Mouse (Mus musculus) heart, adult 18-20 months (tissue): ENCODE measurements around the gene Pou6f2. TPM values are rescaled to one million over a fixed set of nuclear protein-coding genes. Genes with fewer than 3 reads are reported as not detected.
A peak's percentile ranks its signal among the peaks of the same experiment; 100 is the strongest.

Source experiments
- DNase-seq, 2 experiments: peaks; one replicate each; pipeline ENCODE4 v3.0.0; 2021 to 2022; ENCODE audit warnings: mixed read lengths in 1 of 2
- total RNA-seq, 2 experiments: library from RNA; stranded (reverse); gene quantifications; 2 replicates each; pipeline ENCODE4 v1.2.3; 2021

The Pou6f2 gene
- total RNA-seq, 2 experiments from 2014 or later = not detected

GRCm38 (mm10) chr13:18218566-18219234 lies 178.8 kb downstream of the Pou6f2 start:
- peak in 1 of 2 experiments; percentile 2 for DNase-seq

- DNase-seq = no peak
Measured at GRCm38 (mm10) chr13:18211242-18211641, 186.2 kb downstream of the Pou6f2 start.

- DNase-seq = no peak
Measured at GRCm38 (mm10) chr13:18204476-18205250, 192.8 kb downstream of the Pou6f2 start.

DNA sequence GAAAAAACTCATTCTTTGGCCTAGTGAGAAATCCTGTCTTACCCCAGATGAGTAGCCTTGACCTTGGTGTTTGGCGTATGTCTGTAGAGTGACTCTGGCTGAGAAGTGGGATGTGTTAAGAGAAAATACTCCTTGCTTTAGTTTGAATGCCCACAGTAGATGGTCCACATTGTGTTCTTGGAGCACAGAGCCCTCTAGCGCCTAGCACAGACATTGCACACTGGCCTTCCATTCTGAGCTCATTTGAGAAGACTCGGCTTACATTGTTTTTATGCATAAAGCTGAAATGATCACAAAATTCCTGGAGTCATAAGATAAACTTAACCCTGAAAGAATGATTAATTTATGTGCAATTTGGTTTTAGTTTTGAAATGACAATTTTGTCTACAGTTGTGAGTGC lies 223.5 kb downstream of the Pou6f2 start:
- peak in 1 of 2 experiments; percentile 28 for DNase-seq

DNA sequence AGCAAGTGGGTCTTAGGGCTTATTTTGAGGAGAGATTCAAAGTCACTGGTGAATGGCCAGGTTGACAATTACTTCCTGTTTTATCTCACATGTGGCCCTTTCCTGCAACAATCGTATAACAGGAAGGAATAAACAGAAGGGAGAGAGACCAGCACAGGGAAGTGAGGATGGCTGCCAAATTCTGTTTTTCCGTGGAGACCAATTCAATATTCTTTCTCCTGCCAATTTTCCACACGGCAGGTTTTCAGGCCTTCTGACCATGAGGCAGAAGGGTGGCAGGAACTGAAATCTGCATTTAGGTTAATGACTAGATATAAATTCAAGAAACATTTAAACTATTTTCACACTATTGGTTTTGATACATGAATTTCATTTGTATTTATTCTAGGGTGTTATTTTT lies 224.5 kb downstream of the Pou6f2 start:
- no peak for DNase-seq

- DNase-seq = no peak
Measured at GRCm38 (mm10) chr13:18172334-18172733, 225.2 kb downstream of the Pou6f2 start.

GRCm38 (mm10) chr13:18164182-18164581 lies 233.3 kb downstream of the Pou6f2 start:
- DNase-seq = no peak

DNA sequence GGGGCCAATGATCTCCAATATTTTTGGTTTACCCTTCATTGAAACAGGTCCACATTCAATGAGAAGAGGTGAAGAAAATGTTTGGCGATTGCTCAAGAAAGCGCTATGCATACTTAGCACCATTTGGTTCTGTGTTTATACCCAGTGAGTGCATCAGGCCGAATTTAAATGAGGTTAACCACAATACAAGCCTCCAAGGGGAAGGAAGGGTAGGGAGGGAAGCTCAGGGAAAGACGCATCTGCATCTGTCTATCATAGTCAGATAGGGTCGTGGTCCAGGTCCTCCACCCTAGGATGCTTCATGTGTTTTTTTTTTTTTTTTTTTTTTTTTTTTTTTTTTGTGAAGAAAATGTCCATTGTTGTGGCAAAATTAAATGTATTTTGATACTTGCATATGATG lies 236.9 kb downstream of the Pou6f2 start:
- no peak for DNase-seq

DNA sequence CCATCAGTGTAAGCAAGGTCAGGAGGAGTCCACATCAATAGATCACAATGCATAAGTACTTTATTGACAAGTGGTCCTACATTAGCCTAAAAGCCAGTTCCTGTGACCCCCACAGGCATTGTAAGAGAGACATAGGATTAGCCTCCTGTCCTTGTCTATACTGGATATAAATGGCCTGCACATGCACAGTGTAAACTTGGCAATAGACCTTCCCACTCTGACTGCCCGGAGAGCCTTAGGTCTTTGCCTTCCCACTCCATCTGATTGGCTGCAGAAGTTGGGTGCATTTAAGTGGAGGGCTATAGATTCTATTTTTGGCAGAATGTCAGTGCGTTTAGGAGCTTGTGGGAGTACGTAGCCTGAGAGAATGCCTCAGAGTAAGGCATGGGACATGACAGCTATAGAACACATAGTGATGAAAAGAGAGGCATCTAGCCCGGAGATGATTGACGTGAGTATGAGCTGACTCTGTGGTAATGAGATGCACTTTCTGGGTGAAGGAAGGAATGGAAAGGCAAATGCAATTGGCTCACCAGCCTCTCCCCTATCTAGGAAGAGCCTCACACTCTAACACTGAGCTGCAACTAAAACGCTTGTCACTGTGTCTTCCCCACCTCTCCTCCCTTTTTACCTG lies 243.4 kb downstream of the Pou6f2 start:
- DNase-seq = no peak

- no peak for DNase-seq
Measured at GRCm38 (mm10) chr13:18133646-18134045, 263.8 kb downstream of the Pou6f2 start.

DNA sequence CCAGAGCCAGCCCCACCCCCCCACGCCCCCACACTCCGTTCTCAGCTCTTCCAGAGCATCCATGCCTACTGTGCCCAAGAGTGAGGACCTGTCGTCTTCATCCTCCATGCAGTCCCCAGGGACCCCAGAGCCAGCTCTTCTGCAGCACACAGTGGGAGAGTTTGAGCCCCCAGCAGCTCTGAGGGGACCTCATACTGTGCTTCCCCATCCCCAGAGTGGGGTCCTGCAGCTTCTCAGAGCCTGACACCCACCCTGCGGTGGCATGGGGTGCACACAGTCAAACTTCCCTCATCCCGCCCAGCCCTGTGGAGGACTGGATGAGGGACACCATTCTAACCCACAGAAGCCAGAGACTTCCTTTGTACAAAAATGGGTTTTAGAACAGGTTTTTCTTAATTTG lies 264.3 kb downstream of the Pou6f2 start:
- no peak for DNase-seq

- DNase-seq = no peak
Measured at GRCm38 (mm10) chr13:18131324-18131723, 266.2 kb downstream of the Pou6f2 start.

GRCm38 (mm10) chr13:18129697-18130096 lies 267.8 kb downstream of the Pou6f2 start:
- DNase-seq = no peak

GRCm38 (mm10) chr13:18128826-18129225 lies 268.7 kb downstream of the Pou6f2 start:
- no peak for DNase-seq

- DNase-seq = no peak
Measured at GRCm38 (mm10) chr13:18128053-18128452, 269.4 kb downstream of the Pou6f2 start.

- no peak for DNase-seq
Measured at GRCm38 (mm10) chr13:18126111-18126510, 271.4 kb downstream of the Pou6f2 start.

DNA sequence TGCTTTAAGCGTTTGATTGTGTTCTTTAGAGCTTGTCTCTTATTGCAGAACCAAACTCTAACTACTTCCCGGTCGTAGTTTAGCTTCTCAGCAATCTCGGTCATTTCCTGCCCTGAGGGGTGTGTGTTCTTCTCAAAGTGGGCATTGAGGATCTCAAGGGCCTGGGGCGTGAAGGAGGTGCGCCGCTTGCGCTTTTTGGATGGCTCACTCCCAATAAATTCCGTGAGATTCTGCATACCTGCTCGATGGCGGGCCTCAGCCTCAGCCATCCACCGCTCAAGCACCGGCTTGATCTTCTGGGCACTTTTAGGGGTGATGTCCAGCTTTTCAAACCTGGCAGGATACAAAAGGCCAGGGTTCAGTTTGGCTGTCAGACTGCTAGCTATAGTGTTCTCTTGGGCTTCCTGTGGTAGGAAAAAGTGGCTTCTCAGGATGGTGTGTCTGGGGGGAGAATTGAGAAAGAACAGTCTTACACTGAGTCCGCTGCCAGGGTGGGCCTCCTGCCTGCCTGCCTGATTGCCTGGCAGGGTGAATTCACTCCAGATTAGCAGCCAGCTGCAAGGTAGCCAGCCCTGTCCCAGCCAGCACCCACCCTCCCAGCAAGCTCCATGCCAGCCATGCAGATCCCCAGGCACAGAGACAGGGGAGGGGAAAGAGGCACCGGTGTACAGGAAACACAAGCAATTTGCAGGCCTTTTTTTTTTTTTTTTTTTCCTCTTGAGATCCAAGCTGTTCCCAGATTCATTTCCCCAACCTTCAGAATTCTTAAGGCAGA lies 272.1 kb downstream of the Pou6f2 start:
- no peak for DNase-seq

- DNase-seq = peak; percentile 7 to 47
Measured at GRCm38 (mm10) chr13:18124368-18124767, 273.1 kb downstream of the Pou6f2 start.

- no peak for DNase-seq
Measured at GRCm38 (mm10) chr13:18120406-18120805, 277.1 kb downstream of the Pou6f2 start.

- no peak for DNase-seq
Measured at GRCm38 (mm10) chr13:18081443-18082119, 315.9 kb downstream of the Pou6f2 start.
